Mouse (Mus musculus) heart, postnatal 36 days (tissue): Measurements from ENCODE around the gene Gm20388. TPM values are rescaled to one million over a fixed set of nuclear protein-coding genes. Genes with fewer than 3 reads are reported as not detected.
A peak's percentile ranks its signal among the peaks of the same experiment; 100 is the strongest.

ENCODE experiments used
- DNase-seq, 2 experiments: peaks; one replicate each; pipeline ENCODE4 v3.0.0; 2021 to 2022
- intact Hi-C: fragments of 180-260 bp; cut with DNase I; formaldehyde crosslinking; loops from one replicate; pipeline ENCODE4 v1.15.1; 2025
- total RNA-seq, 2 experiments: library from RNA; stranded (reverse); gene quantifications; 2 replicates each; pipeline ENCODE4 v1.2.3; 2021

Gm20388 gene
- total RNA-seq, 2 experiments from 2014 or later: 3.5 to 4.9 TPM

DNA sequence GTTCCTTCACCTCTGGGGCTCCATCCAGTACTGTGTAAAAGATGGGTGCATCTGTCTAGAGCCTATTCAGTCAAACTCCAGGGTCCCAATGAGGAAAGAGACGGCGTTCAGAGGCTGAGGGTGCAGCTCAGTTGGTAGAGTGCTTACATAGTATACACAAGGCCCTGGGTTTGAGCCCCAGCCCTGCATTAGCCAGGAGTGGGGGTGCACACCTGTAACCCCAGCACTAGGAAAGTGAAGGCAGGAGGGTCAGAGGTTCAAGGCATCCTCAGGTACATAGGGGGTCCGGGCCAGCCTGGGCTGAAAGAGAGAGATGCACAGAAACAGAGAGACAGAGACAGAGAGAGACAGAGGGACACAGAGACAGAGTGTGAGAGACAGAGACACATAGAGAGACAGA is 302.6 kb downstream of the Gm20388 start:
- intact Hi-C loops: no loop called here
- no peak for DNase-seq

DNA sequence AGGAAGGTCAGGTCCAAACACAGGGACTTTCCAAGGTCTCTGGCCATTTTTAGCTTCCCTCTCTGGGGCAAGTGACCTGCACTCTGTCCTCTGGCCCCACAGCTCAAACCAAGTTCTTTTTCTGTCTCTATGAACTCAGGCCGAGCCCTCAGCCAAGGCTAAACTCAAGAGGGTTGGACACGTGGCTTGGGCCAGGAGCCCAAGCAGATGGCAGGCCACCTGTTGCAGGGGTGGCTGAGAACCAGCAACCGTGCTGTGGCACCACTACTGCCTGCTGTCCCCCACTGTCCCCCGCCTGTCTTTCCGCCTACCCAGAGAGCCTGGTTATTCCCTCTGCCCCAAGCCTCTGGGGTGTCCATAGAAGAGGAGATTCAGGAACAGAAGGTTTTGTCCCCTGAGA is 303.3 kb downstream of the Gm20388 start:
- peak; percentile 56 to 70 for DNase-seq
- intact Hi-C loops: no loop called here

DNA sequence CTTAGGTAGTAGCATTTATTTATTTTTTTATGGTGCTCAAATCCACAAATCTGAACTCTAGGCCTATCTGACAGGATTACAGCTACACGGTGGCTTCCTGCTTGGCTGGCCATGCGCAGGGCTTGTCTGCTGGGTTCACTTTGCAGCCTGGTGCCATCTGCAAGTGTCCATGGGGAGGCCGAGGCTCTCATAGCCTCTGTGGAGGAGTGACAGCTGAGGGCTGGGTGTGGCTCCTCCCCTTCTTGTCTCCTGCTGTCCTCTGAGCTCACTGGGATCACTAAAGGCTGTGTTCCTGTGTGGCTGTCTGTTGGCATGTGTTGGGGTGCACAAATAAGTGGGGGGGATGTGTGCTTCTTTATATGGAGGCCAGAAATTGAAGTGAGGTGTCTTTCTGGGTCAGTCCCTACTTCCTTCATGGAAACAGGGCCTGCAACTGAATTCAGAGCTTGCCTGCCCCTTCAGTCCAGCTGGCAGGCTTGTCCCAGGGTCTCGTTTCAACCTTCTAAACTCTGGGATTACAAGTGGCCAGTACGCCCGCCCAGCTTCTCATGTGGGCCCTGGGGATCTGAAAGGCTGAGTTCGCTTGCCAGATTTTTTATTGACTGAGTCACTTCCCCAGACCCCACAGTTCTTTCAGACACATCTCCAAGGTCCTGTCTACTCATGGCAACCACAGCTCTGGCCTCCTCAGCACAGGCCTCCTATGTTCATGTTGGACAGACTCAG is 304.9 kb downstream of the Gm20388 start:
- peak; percentile 38 to 58 for DNase-seq
- intact Hi-C loops: no loop called here

DNA sequence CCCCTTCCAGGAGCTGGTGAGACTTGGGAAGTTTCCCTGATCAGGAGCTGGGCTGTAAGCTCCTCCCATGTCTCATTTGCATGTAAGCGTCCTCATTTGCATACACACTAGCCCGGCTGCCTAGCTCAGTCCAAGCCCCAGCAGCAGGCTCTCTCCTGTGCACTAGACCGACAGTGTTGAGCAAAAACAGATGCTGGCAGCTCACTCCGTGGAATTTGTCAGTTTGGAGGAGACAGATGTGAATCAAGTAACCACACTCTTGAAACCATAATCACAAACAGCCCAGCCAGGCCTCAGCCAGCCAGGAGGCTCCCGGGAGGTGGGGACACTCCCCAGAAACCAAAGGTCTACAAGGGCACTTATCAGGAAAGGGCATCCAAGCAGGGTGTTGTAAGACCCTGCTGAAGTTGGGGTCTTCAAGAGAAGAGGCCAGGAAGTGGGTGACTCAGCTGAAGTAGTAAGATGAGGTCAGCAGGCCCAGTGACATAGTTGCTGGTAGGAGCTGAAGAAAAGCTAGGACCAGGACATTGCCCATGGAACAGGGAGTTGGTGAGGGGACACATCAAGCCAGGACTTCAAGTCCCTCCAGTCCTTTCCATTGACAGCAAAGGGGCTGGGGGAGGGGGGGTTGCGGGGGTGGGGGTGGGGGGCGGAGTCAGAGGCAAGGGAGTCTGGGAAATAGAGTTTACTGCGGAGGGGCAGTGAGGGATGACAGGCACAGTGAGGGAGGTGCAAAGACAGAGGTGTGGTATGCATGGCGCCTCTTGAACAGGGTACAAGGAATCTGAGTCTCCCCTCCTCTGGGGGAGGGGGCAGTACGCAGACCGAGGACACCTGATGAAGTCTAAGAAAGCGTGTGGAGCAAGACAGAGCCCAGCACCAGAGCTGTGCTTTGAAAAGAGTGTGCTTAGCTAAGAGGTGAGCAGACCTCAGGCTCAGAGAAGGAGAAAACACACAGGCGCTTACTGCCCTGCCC is 306.5 kb downstream of the Gm20388 start:
- DNase-seq: peak; percentile 37 to 63
- intact Hi-C loops: no loop called here

DNA sequence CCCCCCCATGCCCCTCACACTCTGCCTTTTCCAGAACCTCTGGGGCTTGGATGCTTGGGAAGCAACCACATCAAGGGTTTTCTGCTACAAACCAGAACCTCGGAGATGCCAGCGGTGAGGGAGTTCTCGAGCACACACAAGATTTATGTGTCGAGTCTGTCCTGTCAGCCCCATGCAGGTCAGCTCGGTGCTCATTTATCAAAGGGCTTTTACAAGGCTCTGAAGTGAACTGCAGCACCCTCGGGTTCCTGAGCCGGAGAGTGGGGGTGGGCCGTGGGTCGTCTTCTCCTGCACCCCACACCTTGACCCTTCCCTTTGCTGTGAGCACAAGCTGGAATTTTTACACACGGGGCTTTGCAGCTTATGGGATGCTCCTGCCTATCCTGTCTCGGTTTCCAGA is 311.9 kb downstream of the Gm20388 start:
- intact Hi-C loops: no loop called here
- DNase-seq: no peak

DNA sequence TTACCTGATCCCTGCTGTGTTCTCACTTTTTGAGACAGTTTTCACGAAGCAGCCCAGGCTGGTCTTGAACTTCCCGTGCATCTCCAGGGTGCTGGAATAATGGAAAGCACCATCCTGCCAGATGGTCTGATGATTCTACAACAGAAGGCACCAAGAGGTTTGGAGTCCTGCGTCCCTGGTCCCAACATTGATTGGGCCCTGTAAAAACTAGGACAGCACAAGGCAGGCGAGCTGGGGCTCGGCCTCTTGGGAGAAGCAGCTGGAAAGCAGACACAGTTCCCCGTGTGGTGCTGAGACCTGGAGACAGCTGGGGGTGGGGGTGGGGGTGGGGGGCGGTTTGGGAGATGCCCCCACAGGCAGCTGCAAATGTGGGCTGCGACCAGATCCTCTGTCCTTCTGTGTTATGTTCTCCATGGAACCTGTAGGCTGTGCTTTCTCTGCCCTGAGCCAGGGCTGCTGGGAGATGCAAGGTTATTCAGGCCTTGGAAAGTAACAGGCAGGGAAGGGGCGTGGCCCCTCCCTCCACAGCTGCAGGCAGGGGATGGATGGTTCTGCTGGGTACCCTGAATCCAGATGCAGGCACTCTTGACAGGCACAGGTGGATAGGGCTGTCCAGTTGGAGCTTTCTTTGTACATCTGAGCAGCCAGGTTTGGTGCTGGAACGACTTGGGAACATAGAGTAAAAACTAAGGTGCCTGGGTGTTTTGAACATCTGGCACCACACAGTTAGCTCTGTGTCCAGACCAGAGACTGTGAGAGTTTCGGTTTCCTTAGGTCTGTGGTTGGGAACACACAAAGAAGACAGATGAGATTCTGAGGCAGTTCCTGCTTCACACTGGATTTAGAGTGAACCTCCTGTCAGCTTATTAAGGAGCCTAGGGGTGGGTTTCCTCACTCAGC is 314.1 kb downstream of the Gm20388 start:
- DNase-seq: no peak
- intact Hi-C loops: no loop called here

DNA sequence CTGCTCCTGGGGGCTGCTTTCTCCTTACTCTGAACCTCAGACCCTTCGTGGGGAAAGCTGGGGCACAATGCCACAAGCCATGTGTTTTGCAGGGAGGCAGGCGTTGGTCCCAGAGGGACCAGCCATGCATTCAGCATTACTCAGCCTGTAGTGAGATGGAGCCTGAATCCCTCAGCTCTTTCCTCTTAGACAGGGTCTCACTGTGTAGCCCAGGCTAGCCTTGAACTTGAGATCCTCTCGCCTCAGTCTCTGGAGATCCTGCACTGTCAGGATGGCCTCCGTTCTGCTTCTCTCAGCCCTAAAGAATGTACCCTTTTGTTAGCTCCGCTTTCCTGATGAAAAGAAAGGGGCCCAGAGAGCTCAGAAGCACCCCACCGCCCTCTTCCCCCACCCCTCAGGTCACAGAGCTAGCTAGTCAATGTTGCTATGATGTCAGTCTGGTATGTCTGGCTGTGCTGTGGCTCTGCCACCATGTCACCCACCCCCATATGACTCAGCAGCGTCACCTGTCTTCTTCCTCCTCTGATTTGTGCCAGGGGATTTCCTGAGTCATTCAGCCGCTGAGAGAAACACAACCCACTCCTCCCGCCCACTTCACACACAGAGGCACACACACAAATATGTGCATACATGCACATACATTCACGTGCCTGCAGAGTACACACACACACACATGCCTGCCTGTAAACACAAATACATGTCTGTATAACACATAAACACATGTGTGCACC is 314.9 kb downstream of the Gm20388 start:
- intact Hi-C loops: no loop called here
- no peak for DNase-seq

DNA sequence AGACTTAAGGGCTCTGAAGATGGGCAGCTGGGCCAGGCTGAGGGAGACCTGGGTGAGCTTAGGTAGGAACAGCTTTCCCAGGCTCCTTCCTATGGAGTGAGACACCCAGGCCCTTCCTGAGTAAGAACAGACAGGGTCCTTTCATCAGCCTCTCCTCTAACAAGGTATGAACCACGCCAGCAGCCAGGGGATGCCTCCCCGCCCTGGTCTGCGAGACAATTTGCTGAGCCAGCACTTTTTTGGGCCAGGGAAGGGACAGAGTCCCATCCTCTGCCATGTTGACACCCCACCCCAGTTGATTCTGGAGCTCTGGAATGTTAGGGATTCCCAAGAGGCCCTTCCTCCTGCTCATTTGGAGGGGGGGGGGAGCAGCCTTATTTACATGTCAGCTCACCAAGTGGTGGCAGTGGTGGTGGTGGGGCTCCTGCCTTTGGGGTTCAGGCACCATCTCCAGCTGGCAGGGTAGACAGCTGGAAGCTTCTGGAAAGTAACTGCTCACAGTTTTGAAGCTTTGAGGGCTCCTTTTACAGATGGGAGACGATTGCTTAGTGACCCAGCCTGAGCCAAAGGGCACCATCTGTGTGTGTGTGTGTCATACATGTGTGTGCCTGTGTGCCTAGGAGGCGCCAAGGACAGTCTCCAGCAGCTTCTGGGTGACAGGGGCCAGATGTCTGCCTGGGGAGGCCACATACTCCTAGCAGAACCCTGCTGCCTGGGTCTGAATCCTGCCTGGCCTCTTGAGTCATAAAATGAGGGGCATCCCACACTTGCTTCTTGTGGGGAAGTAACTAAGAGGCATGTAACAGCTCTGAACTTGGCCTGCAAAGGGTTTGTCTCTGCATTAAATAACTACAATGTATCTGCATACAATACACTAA is 316.3 kb downstream of the Gm20388 start:
- intact Hi-C loops: no loop called here
- DNase-seq: no peak

DNA sequence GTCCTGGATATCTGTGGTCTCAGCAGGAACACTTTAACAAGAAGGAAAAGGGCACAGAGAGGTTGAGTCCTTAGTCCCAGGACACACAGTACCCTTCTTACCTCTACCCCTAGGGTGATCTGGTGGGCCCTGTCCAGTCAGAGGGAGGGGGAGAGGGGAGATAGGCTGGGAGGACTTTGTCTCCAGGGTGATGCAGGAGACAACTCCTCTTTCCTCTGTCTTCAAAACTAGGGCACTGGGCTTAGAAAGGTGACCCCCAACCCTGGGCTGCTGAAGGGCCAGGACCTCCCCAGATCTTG is 316.9 kb downstream of the Gm20388 start:
- DNase-seq: no peak
- intact Hi-C loops: no loop called here

DNA sequence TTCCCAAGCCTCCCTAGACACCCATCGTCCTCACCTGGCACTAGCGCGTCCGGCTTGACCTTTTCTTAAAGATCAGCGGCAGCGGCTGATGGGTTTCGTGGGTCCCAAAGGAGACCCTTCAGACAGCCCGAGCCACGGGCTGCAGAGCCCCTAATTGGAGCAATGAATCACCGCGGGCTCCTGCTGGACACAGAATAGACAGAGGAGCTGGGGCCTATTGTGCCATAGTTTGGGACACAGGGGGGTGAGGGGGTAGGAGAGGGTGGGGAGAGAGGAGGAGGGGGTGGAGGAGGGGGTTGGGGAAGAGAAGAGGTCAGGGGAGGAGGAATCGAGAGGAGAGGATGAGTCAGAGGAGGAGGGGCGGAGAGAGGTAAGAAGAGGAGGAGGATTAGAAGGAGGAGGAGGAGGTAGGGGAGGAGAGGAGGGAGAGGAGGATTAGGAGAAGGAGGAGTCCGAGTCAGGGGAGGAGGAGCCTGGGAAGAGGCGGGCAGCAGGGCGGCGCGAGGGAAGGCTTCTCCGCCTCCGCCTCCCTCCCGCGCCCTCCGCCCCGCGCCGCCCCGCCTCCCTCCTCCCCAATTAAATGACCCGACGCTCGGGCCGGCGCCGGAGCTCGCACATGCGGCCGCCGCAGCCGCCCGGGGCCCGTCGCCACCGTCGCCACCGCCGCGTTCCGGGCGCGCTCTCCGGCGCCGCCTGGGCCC is 317.4 kb downstream of the Gm20388 start, which contains the start of gene Gse1:
Gene Gse1 (plus strand): TSS at position 566 of the 701 bp plus-strand sequence.
- peak; percentile 82 to 83 for DNase-seq
- intact Hi-C loops: no loop called here

DNA sequence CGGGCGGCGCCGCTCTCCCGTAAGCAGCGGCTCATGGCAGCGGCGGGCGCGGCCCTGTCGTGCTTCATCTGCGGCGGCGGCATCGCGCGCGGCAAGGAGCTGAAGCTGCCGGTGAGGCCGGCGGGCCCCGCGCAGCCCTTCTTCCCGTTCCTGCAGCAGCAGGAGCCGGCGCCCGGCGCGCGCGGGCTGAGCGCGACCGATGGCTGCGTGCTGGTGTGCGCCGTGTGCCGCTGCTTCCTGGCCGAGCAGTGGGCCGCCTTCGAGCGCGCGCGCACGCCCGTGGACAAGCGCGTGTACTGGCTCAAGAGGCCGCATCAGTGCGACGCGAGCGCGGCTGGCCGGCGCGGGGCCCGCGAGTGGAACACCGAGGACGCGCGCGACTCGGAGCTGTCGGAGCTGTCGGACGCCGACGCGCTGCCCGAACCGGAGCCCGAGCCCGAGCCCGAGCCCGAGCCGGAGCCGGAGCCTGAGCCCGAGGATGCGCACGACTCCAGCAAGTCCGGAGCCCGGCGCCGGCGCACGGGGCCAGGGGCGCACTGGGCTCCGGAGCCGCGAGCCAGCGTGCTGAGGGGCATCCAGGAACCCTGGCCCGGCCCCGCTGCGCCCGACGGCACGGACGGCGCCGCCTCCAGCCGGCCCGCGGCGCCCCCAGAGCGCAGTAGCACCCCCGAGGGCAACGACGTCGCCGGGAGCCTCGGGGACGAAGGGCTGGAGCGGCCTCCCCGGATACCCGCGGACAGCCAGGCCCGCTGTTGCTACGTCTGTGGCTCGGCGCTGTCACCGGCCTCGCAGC is 318.3 kb downstream of the Gm20388 start:
- intact Hi-C loops: no loop called here
- peak; percentile 34 to 59 for DNase-seq

DNA sequence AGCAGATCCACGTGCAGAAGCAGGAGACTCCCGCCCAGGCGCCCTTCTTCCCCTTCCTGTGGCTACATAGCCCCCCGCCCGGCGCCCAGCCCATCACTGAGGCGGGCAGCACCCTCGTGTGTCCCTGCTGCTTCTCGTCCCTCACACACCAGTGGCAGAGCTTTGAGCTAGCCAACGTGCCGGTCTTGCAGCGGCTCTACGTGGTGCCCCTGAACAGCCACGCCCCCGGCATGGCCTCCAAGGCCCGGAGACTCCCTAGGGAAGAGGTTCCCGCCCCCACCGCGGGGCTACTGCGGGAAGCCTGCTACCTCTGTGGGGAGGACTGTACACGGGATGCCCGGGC is 318.9 kb downstream of the Gm20388 start:
- peak in 1 of 2 experiments; percentile 53 for DNase-seq
- intact Hi-C loops: no loop called here

DNA sequence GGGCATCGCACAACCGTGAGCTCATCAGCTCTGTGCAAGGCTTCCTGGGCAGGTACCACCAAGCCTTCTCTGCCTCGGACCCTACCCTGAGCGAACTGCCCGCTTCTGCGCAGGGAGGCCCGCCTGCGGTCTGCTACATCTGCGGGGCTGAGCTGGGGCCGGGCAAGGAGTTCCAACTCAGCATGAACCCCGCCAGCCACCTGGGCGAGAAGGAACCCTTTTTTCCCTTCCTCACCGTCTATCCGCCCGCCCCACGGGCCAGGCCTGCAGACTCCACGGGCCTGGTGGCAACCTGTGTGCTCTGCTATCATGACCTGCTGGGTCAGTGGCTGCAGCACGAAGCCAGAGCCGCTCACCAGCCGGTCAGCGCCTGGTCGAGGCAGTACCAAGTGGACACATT is 319.4 kb downstream of the Gm20388 start:
- no peak for DNase-seq
- intact Hi-C loops: no loop called here

DNA sequence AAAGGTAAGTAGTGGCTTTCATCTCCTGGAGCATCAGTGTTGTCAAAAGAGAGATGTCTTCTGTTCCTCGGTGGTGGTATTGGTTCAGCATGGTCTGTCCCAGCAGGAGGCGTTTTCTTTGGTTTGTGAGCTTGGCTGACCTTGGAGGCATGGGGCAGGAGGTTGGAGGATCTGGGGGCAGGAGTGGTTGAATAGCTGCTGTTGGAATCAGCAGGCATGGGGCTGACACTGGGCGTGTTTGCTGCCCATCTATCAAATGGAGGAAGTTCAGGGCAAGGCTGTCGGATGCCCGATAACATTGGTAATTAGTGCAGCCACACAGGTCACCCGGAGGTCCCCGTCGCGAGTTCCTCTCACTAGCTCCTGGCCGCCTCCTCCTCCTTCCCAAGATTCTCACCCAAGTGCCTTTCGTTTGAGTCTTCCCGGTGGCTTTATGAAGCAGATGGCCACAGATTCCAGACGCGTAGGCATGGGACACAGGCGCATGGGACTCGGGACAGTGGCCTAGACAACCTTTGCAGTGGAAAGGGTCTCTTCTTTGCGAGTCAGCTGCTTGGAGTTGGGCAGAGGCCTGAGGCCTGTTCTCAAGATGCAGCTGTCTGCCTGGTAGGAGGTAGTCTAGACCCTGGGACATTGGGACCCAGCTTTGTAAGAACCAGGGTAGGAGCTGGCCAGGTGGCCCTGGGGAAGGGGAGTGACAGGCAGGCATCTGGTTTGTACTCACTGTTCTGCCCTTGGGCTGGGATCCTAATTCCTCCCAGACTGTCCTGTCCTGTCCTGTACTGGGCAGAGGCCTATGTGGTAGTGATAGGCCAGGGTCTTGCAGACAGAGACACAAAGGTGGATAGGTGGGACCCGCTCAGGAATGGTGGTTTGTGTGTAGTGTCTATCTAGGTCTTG is 320.3 kb downstream of the Gm20388 start:
- DNase-seq: peak in 1 of 2 experiments; percentile 32
- intact Hi-C loops: no loop called here

DNA sequence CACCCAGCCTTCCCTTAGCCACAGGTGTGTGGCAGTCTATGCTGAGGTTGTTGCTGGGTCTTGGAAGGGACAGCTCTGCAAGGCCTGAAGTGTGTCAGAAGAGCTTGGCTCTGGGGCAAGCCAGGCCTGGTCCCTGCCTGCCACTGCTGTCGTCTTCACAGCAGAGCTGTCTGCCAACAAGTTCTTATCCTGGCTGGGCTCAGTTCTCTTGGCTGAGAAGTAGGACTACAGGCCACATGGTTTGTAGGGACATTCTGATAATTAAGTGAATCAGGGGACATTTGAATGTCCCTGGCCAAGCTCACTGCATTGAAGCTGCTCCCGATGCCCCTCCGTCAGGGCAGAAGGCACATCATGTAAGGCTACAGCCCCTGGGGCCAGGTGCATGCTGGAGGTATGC is 321.2 kb downstream of the Gm20388 start:
- peak; percentile 44 to 57 for DNase-seq
- intact Hi-C loops: loop anchor here (2.0 kb wide), 1 partner anchor 33 kb away; no protein-coding TSS in a partner anchor

DNA sequence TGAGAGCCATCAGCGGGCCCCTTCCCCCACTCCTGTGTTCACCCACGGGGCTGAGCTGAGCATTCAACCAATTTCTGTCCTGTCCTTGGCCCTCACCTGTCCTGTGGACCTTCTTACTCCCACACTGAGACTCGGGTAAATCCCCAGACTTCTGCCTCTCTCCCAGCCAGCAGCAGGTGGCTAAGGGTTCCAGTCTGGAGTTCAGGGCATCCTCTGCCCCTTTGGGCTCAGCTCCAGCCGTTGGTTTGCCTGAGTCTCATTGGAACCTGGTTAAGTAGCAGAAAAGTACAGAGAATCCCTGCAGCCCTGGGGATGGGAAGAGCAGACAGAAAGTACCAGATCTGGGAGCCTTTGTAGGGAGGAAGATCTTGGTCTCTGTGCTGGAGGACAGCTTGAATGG is 321.8 kb downstream of the Gm20388 start:
- no peak for DNase-seq
- intact Hi-C loops: loop anchor here (2.0 kb wide), 1 partner anchor 32 kb away; no protein-coding TSS in a partner anchor

DNA sequence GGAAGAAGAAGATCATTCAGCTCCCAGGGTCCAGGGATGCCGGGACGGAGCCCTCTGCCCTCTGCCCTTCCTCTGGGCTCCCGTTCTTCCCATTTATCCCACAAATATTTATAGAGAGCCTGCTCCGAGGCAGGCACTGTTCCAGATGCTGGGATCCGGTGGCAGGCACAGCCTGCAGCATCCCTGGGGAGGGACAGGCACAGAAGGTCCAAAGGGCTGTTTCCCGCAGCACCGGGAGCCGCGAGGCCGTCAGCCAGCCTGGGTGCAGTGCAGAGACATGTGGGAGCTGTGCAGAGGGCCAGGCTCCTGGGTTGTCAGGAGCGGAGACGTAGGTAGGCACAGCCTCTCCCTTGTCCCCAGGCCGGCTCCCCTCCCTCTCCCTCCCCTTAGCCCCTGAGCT is 322.3 kb downstream of the Gm20388 start:
- peak; percentile 32 to 41 for DNase-seq
- intact Hi-C loops: loop anchor here (2.0 kb wide), 1 partner anchor 32 kb away; no protein-coding TSS in a partner anchor
